Mouse (Mus musculus): ENCODE measurements around the gene Spns2.

DNA sequence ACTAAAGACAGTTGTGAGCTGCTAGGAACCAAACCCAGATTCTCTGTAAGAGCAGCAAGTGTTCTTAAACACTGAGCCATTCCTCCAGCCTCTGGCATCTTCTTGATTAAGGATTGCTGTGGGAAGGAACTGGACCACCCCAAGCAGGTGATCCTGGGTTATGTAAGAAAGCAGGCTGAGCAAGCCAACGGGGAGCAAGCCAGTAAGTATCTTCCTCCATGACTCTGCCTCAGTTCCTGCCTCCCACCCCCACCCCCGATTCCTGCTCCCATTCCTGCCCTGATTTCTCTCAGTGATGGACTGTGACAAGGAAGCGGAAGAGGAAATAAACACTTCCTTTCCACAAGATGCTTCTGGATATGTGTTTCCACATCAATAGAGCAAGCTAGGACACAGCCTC lies 43.2 kb upstream of the Spns2 start:
- no peak for TF ChIP-seq CTCF (IDR thresholded peaks at IDR 0.05)
- TF ChIP-seq EP300 (IDR thresholded peaks at IDR 0.05): no peak

All from lung, postnatal 0 days (tissue).